Mouse (Mus musculus): ENCODE results near the gene Rhox3e. TPM values are rescaled to one million over a fixed set of nuclear protein-coding genes. Genes with fewer than 3 reads are reported as not detected.
"Not testable (repeated sequence)": the region's sequence is repeated elsewhere in the genome, so short reads cannot be mapped to it uniquely, and the experiment has no call there.

Gene Rhox3e
- total RNA-seq (2014; rRNA removed; ENCODE audit: low replicate concordance), result not detected in 2 replicates
- not detected in 2 replicates for polyA plus RNA-seq (2015; fragmentation: Nextera tagmentation; extraction: Ambion mirVana)

GRCm38 (mm10) chrX:37541719-37542118 is at the start of gene Rhox3e:
Gene Rhox3e (plus strand): TSS chrX:37542019.
- not testable (repeated sequence) for DNase-seq (ENCODE audit: low spot score); H3K36me3 ChIP-seq (replicated peaks; ENCODE audit: control insufficient read depth, insufficient read depth, low read length); H3K9me3 ChIP-seq (replicated peaks; ENCODE audit: control insufficient read depth, low read length); H3K27ac ChIP-seq (ENCODE audit: low read depth); H3K4me1 ChIP-seq (ENCODE audit: control insufficient read depth, insufficient read depth); H3K27me3 ChIP-seq (ENCODE audit: control insufficient read depth, insufficient read depth, low read length); H3K4me2 ChIP-seq (ENCODE audit: low read depth, low read length); H3K9ac ChIP-seq (replicated peaks; ENCODE audit: low read depth, low read length); ATAC-seq (ENCODE audit: insufficient read depth, low read depth); H3K4me3 ChIP-seq (ENCODE audit: low read depth, low read length)
- WGBS, result no CpG with 5 or more reads among the region's 4 CpGs

- H3K4me1 ChIP-seq (ENCODE audit: control insufficient read depth, insufficient read depth); H3K9ac ChIP-seq (replicated peaks; ENCODE audit: low read depth, low read length); H3K36me3 ChIP-seq (replicated peaks; ENCODE audit: control insufficient read depth, insufficient read depth, low read length); H3K27me3 ChIP-seq (ENCODE audit: control insufficient read depth, insufficient read depth, low read length); H3K4me2 ChIP-seq (ENCODE audit: low read depth, low read length); H3K9me3 ChIP-seq (replicated peaks; ENCODE audit: control insufficient read depth, low read length); DNase-seq (ENCODE audit: low spot score); ATAC-seq (ENCODE audit: insufficient read depth, low read depth); H3K4me3 ChIP-seq (ENCODE audit: low read depth, low read length); H3K27ac ChIP-seq (ENCODE audit: low read depth): not testable (repeated sequence)
- 86% methylated on average over 15 of the region's 18 CpGs for WGBS
Observed at GRCm38 (mm10) chrX:37514059-37514458, 27.8 kb upstream of the Rhox3e start, which contains the start of gene Rhox4d. Gene Rhox4d (plus strand): TSS chrX:37514359.

GRCm38 (mm10) chrX:37530152-37530551 is 11.7 kb upstream of the Rhox3e start, which contains the start of gene Rhox2e:
Gene Rhox2e (plus strand): TSS chrX:37530452.
- 90% methylated on average over 2 of the region's 8 CpGs for WGBS
- DNase-seq (ENCODE audit: low spot score); H3K4me3 ChIP-seq (ENCODE audit: low read depth, low read length); ATAC-seq (ENCODE audit: insufficient read depth, low read depth); H3K4me1 ChIP-seq (ENCODE audit: control insufficient read depth, insufficient read depth); H3K4me2 ChIP-seq (ENCODE audit: low read depth, low read length); H3K36me3 ChIP-seq (replicated peaks; ENCODE audit: control insufficient read depth, insufficient read depth, low read length); H3K9me3 ChIP-seq (replicated peaks; ENCODE audit: control insufficient read depth, low read length); H3K9ac ChIP-seq (replicated peaks; ENCODE audit: low read depth, low read length); H3K27me3 ChIP-seq (ENCODE audit: control insufficient read depth, insufficient read depth, low read length); H3K27ac ChIP-seq (ENCODE audit: low read depth): not testable (repeated sequence)

- not testable (repeated sequence) for H3K27me3 ChIP-seq (ENCODE audit: control insufficient read depth, insufficient read depth, low read length); H3K9ac ChIP-seq (replicated peaks; ENCODE audit: low read depth, low read length); DNase-seq (ENCODE audit: low spot score); H3K4me1 ChIP-seq (ENCODE audit: control insufficient read depth, insufficient read depth); H3K9me3 ChIP-seq (replicated peaks; ENCODE audit: control insufficient read depth, low read length); H3K4me3 ChIP-seq (ENCODE audit: low read depth, low read length); H3K36me3 ChIP-seq (replicated peaks; ENCODE audit: control insufficient read depth, insufficient read depth, low read length); H3K27ac ChIP-seq (ENCODE audit: low read depth); H3K4me2 ChIP-seq (ENCODE audit: low read depth, low read length); ATAC-seq (ENCODE audit: insufficient read depth, low read depth)
- WGBS, result 90% methylated on average over 10 of the region's 18 CpGs
Observed at GRCm38 (mm10) chrX:37557112-37557511, 15.3 kb downstream of the Rhox3e start, which contains the start of gene Rhox4e. Gene Rhox4e (plus strand): TSS chrX:37557412.

- 86% methylated on average over 5 of the region's 8 CpGs for WGBS
- not testable (repeated sequence) for H3K27me3 ChIP-seq (ENCODE audit: control insufficient read depth, insufficient read depth, low read length); DNase-seq (ENCODE audit: low spot score); H3K9ac ChIP-seq (replicated peaks; ENCODE audit: low read depth, low read length); H3K9me3 ChIP-seq (replicated peaks; ENCODE audit: control insufficient read depth, low read length); H3K4me2 ChIP-seq (ENCODE audit: low read depth, low read length); H3K4me1 ChIP-seq (ENCODE audit: control insufficient read depth, insufficient read depth); ATAC-seq (ENCODE audit: insufficient read depth, low read depth); H3K27ac ChIP-seq (ENCODE audit: low read depth); H3K4me3 ChIP-seq (ENCODE audit: low read depth, low read length); H3K36me3 ChIP-seq (replicated peaks; ENCODE audit: control insufficient read depth, insufficient read depth, low read length)
Observed at GRCm38 (mm10) chrX:37571105-37571504, 29.3 kb downstream of the Rhox3e start, which contains the start of gene Rhox2f. Gene Rhox2f (plus strand): TSS chrX:37571405.

GRCm38 (mm10) chrX:37572638-37573037 is 30.8 kb downstream of the Rhox3e start:
- H3K4me2 ChIP-seq (ENCODE audit: low read depth, low read length); H3K9me3 ChIP-seq (replicated peaks; ENCODE audit: control insufficient read depth, low read length); H3K4me3 ChIP-seq (ENCODE audit: low read depth, low read length); H3K27me3 ChIP-seq (ENCODE audit: control insufficient read depth, insufficient read depth, low read length); H3K4me1 ChIP-seq (ENCODE audit: control insufficient read depth, insufficient read depth); H3K36me3 ChIP-seq (replicated peaks; ENCODE audit: control insufficient read depth, insufficient read depth, low read length); DNase-seq (ENCODE audit: low spot score); H3K27ac ChIP-seq (ENCODE audit: low read depth); ATAC-seq (ENCODE audit: insufficient read depth, low read depth); H3K9ac ChIP-seq (replicated peaks; ENCODE audit: low read depth, low read length): not testable (repeated sequence)
- WGBS, result 60% methylated on average over 2 of the region's 2 CpGs

GRCm38 (mm10) chrX:37580692-37581091 is 38.9 kb downstream of the Rhox3e start, which contains the start of gene Rhox3f:
Gene Rhox3f (plus strand): TSS chrX:37580992.
- H3K9me3 ChIP-seq (replicated peaks; ENCODE audit: control insufficient read depth, low read length); H3K27ac ChIP-seq (ENCODE audit: low read depth); H3K4me1 ChIP-seq (ENCODE audit: control insufficient read depth, insufficient read depth); ATAC-seq (ENCODE audit: insufficient read depth, low read depth); H3K9ac ChIP-seq (replicated peaks; ENCODE audit: low read depth, low read length); H3K4me2 ChIP-seq (ENCODE audit: low read depth, low read length); DNase-seq (ENCODE audit: low spot score); H3K36me3 ChIP-seq (replicated peaks; ENCODE audit: control insufficient read depth, insufficient read depth, low read length); H3K4me3 ChIP-seq (ENCODE audit: low read depth, low read length); H3K27me3 ChIP-seq (ENCODE audit: control insufficient read depth, insufficient read depth, low read length): not testable (repeated sequence)

All from heart, postnatal 0 days (tissue).